Mouse (Mus musculus) neural tube, embryonic 15.5 days (tissue): ENCODE results near the gene Sgcb. TPM values are rescaled to one million over a fixed set of nuclear protein-coding genes. Genes with fewer than 3 reads are reported as not detected.
"Not testable (repeated sequence)": the region's sequence is repeated elsewhere in the genome, so short reads cannot be mapped to it uniquely, and the experiment has no call there.

Experiments
- ATAC-seq: fragments of 200-750 bp; cut with Nextera tagmentation; 2 replicates; pipeline ENCODE4 v1.8.0; 2017; ENCODE audit warnings: mild to moderate bottlenecking, moderate TSS enrichment, moderate library complexity; ENCODE audit not compliant: low FRiP score
- H3K27ac ChIP-seq: fragments of 300-500 bp; sonication (generic); replicated peaks from 2 replicates; pipeline ENCODE4 v1.5.1; 2015; ENCODE audit warnings: mild to moderate bottlenecking, inconsistent platforms
- H3K27me3 ChIP-seq: fragments of 300-500 bp; sonication (generic); replicated peaks from 2 replicates; pipeline ENCODE4 v1.6.1; 2015; ENCODE audit warnings: inconsistent platforms
- H3K36me3 ChIP-seq: fragments of 300-500 bp; sonication (generic); 2 replicates; pipeline ENCODE4 v1.6.1; 2015; ENCODE audit warnings: inconsistent platforms
- H3K4me1 ChIP-seq: fragments of 300-500 bp; sonication (generic); 2 replicates; pipeline ENCODE4 v1.6.1; 2015; ENCODE audit warnings: inconsistent platforms
- H3K4me2 ChIP-seq: fragments of 300-500 bp; sonication (generic); 2 replicates; pipeline ENCODE4 v1.6.1; 2015; ENCODE audit warnings: inconsistent platforms, mild to moderate bottlenecking, moderate library complexity
- H3K4me3 ChIP-seq: fragments of 300-500 bp; sonication (generic); replicated peaks from 2 replicates; pipeline ENCODE4 v1.5.1; 2015; ENCODE audit warnings: mild to moderate bottlenecking, inconsistent platforms
- H3K9ac ChIP-seq: fragments of 300-500 bp; sonication (generic); replicated peaks from 2 replicates; pipeline ENCODE4 v1.6.1; 2015; ENCODE audit warnings: mild to moderate bottlenecking, inconsistent platforms
- H3K9me3 ChIP-seq: fragments of 300-500 bp; sonication (generic); replicated peaks from 2 replicates; pipeline ENCODE4 v1.6.1; 2016; ENCODE audit warnings: inconsistent platforms
- WGBS: fragments of 180-500 bp; shearing (Covaris S2); methylation state at CpG from one replicate; pipeline ENCODE4 v1.1.7; 2015; ENCODE audit warnings: mixed read lengths; 5-methylcytosine and 5-hydroxymethylcytosine counted together
- polyA plus RNA-seq: library from polyadenylated mRNA; unstranded; fragments of >200 nt; fragmentation: Nextera tagmentation; extraction: Ambion mirVana; gene quantifications from 2 replicates; pipeline ENCODE4 v1.2.1, GENCODE M21; 2015

Sgcb gene
- polyA plus RNA-seq, 1 experiment from 2014 or later, result 55.5 TPM

DNA sequence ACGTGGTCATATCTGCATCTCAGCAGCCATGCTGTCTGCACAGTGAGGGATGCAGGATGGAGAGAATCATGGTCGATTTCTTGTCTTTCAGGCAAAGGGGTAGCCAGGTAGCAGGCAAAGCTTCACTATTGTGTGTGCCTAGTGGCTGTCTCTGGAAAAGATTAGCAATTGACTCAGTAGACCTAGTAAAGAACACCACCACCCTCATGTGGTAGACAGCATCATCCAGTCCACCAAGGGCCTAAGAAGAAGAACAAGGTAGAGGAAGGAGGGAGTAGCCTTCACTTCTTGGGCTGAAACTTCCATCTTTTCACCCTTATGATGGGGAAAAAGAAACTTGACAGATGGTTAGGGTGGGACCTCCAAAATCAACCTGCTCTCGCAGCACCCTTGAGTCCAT lies 44.7 kb downstream of the Sgcb start:
- no peak overlapping the region for H3K4me3 ChIP-seq
- H3K4me2 ChIP-seq, result no peak overlapping the region
- H3K9ac ChIP-seq, result no peak overlapping the region
- peaks cover 10% of the 10 kb centered on the region for H3K4me1 ChIP-seq
- WGBS, result 78% methylated on average over 3 of the region's 3 CpGs
- ATAC-seq, result no peak
- no peaks in the 10 kb centered on the region for H3K27me3 ChIP-seq
- no peaks in the 10 kb centered on the region; the same call in 1 of the 2 replicates for H3K9me3 ChIP-seq
- H3K27ac ChIP-seq, result no peak overlapping the region
- H3K36me3 ChIP-seq, result no peaks in the 10 kb centered on the region

- Histone ChIP-seq H3K4me3 (no peak overlapping the region), H3K4me2 (no peak overlapping the region), H3K9me3 (no peaks in the 10 kb centered on the region; the same call in 1 of the 2 replicates), H3K27me3 (no peaks in the 10 kb centered on the region), H3K36me3 (no peaks in the 10 kb centered on the region), H3K27ac (no peak overlapping the region), H3K9ac (no peak overlapping the region), H3K4me1 (peaks cover 10% of the 10 kb centered on the region)
- WGBS, result 39% methylated on average over 8 of the region's 8 CpGs
- ATAC-seq, result no peak
Measured at GRCm38 (mm10) chr5:73601361-73601763, 46.2 kb downstream of the Sgcb start.

DNA sequence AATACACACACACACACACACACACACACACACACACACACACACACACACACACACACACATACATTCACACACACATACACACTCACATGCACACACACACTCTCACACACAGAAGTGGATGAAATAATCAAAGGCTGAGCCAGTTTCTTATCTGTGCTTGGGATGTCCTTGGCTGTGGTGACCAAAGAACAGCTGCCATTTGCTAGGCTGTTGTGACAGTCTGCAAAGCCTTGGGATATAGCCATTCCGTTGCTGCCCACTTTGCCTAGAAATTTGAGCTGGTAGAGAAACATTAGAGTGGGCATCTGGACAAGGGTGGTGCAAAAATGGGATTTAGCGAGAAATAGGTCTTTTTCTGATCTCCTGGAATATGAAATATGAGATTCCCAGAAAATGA lies 47.6 kb downstream of the Sgcb start:
- H3K27me3 ChIP-seq, result no peaks in the 10 kb centered on the region
- H3K4me3 ChIP-seq, result no peak overlapping the region
- H3K27ac ChIP-seq, result no peak overlapping the region
- ATAC-seq, result no peak
- H3K36me3 ChIP-seq, result no peaks in the 10 kb centered on the region
- H3K4me2 ChIP-seq, result no peak overlapping the region
- H3K9ac ChIP-seq, result no peak overlapping the region
- H3K4me1 ChIP-seq, result peaks cover 10% of the 10 kb centered on the region
- WGBS, result 84% methylated on average over 2 of the region's 2 CpGs
- no peaks in the 10 kb centered on the region for H3K9me3 ChIP-seq

DNA sequence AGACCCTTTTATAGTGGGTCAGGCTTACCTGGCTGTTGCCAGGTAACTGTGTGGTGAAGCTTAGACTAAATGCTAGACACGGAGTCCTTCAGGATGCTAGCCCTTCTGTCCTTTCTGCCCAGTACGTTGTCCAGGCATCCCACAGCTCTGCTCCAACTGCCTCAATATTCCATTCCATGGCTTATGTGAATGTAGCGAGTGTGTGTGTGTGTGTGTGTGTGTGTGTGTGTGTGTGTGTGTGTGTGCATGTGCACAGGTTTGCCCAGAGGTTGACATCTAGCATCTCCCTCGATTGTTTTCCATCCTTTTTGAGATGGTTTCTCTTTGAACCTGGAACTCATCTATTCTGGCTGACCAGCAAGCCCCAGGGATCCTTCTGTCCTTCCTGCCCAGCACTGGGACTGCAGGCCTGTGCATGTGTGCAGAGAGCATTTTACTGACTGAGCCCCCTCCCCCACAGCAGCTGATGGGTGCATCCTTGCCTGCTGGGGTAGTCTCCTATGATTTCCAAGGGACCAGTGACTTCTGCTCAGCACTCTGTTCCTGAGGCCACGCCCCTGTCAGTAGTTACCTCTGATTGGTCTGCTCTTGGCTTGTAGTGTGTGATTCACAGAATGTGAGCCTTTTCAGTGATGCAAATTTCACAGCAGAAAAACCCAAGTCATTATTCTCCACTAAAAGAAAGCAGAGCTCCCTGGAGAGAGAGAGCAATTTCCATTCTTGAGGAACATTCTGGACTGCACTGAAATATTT lies 48.5 kb downstream of the Sgcb start:
- H3K27me3 ChIP-seq, result no peaks in the 10 kb centered on the region
- WGBS, result 58% methylated on average over 5 of the region's 5 CpGs
- H3K9ac ChIP-seq, result no peak overlapping the region
- H3K36me3 ChIP-seq, result no peaks in the 10 kb centered on the region
- H3K27ac ChIP-seq, result no peak overlapping the region
- H3K4me3 ChIP-seq, result no peak overlapping the region
- ATAC-seq, result peak; percentile 54; the same call in 1 of the 2 replicates
- H3K4me2 ChIP-seq, result no peak overlapping the region
- H3K4me1 ChIP-seq, result peaks cover 10% of the 10 kb centered on the region
- no peaks in the 10 kb centered on the region for H3K9me3 ChIP-seq

- no peak overlapping the region for H3K4me3 ChIP-seq
- H3K36me3 ChIP-seq, result no peaks in the 10 kb centered on the region
- WGBS, result 46% methylated on average over 3 of the region's 3 CpGs
- no peak overlapping the region for H3K4me2 ChIP-seq
- H3K9me3 ChIP-seq, result no peaks in the 10 kb centered on the region
- no peaks in the 10 kb centered on the region for H3K27me3 ChIP-seq
- ATAC-seq, result no peak
- peaks cover 11% of the 10 kb centered on the region for H3K4me1 ChIP-seq
- no peak overlapping the region for H3K9ac ChIP-seq
- H3K27ac ChIP-seq, result no peak overlapping the region
Measured at GRCm38 (mm10) chr5:73587119-73587518, 60.5 kb downstream of the Sgcb start.

DNA sequence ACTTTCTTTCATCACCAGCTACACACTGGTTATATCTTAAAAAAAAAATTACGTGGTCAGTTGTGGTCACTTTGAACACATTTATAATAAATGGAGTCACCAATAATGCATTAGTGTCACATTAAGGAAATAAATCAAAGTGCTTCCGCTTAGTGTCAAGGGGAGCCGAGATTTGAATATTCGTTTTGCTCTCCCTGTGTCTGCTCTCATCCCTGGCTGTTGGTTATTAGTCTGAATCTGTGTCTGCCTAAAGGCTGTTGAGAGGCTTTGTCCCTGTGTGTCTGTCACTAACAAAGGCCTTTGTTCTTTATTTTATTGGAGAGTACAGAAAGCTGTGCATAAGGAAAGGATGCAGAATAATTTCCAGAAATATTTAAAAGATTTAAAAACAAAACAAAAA lies 61.0 kb downstream of the Sgcb start:
- no peaks in the 10 kb centered on the region for H3K9me3 ChIP-seq
- H3K27me3 ChIP-seq, result no peaks in the 10 kb centered on the region
- no peak for ATAC-seq
- no peak overlapping the region for H3K9ac ChIP-seq
- no peak overlapping the region for H3K4me3 ChIP-seq
- no peaks in the 10 kb centered on the region for H3K36me3 ChIP-seq
- 36% methylated on average over 4 of the region's 4 CpGs for WGBS
- peaks cover 11% of the 10 kb centered on the region for H3K4me1 ChIP-seq
- no peak overlapping the region for H3K4me2 ChIP-seq
- H3K27ac ChIP-seq, result no peak overlapping the region

DNA sequence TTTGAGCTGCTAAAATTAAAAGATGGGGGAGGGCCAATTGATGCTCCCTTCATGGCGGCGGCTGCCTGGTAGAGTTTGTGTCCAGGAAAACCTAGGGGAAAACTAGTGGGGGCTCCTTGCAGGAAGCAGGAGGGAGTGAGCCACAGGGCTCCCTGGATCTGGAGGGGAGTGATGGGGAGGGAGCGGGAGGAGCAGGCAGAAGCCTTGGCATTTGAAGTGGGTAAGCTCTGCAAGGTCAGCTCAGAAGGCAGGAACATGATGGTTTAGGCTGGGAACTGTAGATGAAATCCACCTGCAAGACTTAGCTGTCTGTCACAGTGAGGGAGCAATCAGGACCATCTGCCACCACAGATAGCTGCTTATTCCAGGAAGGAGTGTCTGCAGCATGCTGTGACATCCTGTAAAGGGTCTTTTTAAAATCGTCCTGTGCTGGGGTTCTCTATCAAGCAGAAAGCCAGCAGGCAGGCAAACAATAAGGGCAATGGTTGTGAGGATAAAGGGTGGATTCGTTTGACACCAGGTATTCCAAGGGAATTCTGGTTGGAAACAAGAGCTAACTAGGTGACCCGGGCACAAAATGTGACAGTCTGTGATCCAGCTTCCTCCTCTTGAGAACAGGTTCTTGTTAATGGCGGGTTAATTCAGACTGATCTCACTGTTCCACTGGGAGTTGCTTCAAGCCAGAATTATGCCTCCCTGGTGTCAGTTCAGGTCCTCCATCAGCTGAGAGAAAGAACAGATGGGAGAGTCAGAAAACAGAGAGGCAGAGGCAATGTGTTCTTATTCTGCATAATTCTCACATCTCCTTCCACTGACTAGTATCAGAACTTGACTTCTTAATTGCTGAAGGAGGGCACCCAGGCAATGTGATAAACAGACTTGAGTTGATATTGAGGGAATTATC lies 62.1 kb downstream of the Sgcb start:
- Histone ChIP-seq H3K36me3 (no peaks in the 10 kb centered on the region), H3K9ac (no peak overlapping the region), H3K4me2 (no peak overlapping the region), H3K9me3 (no peaks in the 10 kb centered on the region), H3K27ac (peak overlapping the region; percentile 66), H3K27me3 (no peaks in the 10 kb centered on the region), H3K4me3 (no peak overlapping the region), H3K4me1 (peaks cover 11% of the 10 kb centered on the region)
- WGBS, result 25% methylated on average over 7 of the region's 7 CpGs
- peak; percentile 17; the same call in 1 of the 2 replicates for ATAC-seq

DNA sequence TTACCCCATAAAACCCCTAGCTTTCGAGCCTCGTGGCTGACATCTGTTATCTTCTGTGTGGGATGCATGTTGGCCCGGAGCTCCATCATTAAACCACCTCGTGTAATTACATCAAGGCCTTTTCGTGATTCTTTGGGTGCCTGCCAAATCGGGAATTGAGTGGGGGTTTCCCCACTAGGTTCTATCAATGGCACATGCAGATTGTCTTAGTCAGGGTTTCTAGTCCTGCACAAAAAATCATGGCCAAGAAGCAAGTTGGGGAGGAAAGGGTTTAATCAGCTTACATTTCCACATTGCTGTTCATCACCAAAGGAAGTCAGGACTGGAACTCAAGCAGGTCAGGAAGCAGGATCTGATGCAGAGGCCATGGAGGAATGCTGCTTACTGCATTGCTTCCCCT lies 63.6 kb downstream of the Sgcb start:
- not testable (repeated sequence) for ATAC-seq, H3K9me3 ChIP-seq, H3K4me3 ChIP-seq, H3K4me2 ChIP-seq, H3K9ac ChIP-seq, H3K27ac ChIP-seq, H3K27me3 ChIP-seq, H3K36me3 ChIP-seq
- WGBS, result 46% methylated on average over 6 of the region's 6 CpGs
- H3K4me1 ChIP-seq, result peaks cover 11% of the 10 kb centered on the region

Other genes starting within 250 kb of the Sgcb start
- gene Cwh43, start 241.7 kb downstream of the Sgcb start, polyA plus RNA-seq, result 0.45 and 0.56 TPM in 2 replicates
- gene Dcun1d4, start 166.8 kb downstream of the Sgcb start, polyA plus RNA-seq, result 43.6 and 50.1 TPM in 2 replicates
- gene Lrrc66, start 15.3 kb downstream of the Sgcb start, polyA plus RNA-seq, result 0.04 and 0.61 TPM in 2 replicates
- 0.14 TPM in 2 replicates for gene Spata18, start 3.6 kb upstream of the Sgcb start, polyA plus RNA-seq